Mouse (Mus musculus) midbrain, embryonic 12.5 days (tissue): ENCODE data around the gene Ccdc188. TPM values are rescaled to one million over a fixed set of nuclear protein-coding genes. Genes with fewer than 3 reads are reported as not detected.

Experiments
- ATAC-seq: fragments of 200-750 bp; cut with Nextera tagmentation; 2 replicates; pipeline ENCODE4 v1.8.0; 2017; ENCODE audit warnings: low read depth, moderate TSS enrichment, moderate library complexity; ENCODE audit not compliant: low FRiP score
- H3K27ac ChIP-seq: fragments of 300-500 bp; sonication (generic); replicated peaks from 2 replicates; pipeline ENCODE4 v1.5.1; 2016; ENCODE audit warnings: mild to moderate bottlenecking
- H3K27me3 ChIP-seq: fragments of 300-500 bp; sonication (generic); 2 replicates; pipeline ENCODE4 v1.6.1; 2016; ENCODE audit warnings: mild to moderate bottlenecking
- H3K36me3 ChIP-seq: fragments of 300-500 bp; sonication (generic); 2 replicates; pipeline ENCODE4 v1.6.1; 2016
- H3K4me1 ChIP-seq: fragments of 300-500 bp; sonication (generic); 2 replicates; pipeline ENCODE4 v1.6.1; 2016
- H3K4me2 ChIP-seq: fragments of 300-500 bp; sonication (generic); replicated peaks from 2 replicates; pipeline ENCODE4 v1.6.1; 2016; ENCODE audit warnings: mild to moderate bottlenecking, moderate library complexity
- H3K4me3 ChIP-seq: fragments of 300-500 bp; sonication (generic); 2 replicates; pipeline ENCODE4 v1.5.1; 2016; ENCODE audit warnings: mild to moderate bottlenecking
- H3K9ac ChIP-seq: fragments of 300-500 bp; sonication (generic); replicated peaks from 2 replicates; pipeline ENCODE4 v1.6.1; 2016; ENCODE audit warnings: mild to moderate bottlenecking, moderate library complexity
- H3K9me3 ChIP-seq: fragments of 300-500 bp; sonication (generic); 2 replicates; pipeline ENCODE4 v1.6.1; 2016; ENCODE audit warnings: mild to moderate bottlenecking
- WGBS: fragments of 180-500 bp; shearing (Covaris S2); methylation state at CpG from one replicate; pipeline ENCODE4 v1.1.7; 2016; 5-methylcytosine and 5-hydroxymethylcytosine counted together
- polyA plus RNA-seq: library from polyadenylated mRNA; unstranded; fragments of >200 nt; fragmentation: Nextera tagmentation; extraction: Ambion mirVana; gene quantifications from 2 replicates; pipeline ENCODE4 v1.2.1, GENCODE M21; 2016

Ccdc188 gene
- not detected in 2 replicates for polyA plus RNA-seq

- 87% methylated on average over 4 of the region's 4 CpGs for WGBS
- Histone ChIP-seq H3K4me3 (no peak within 1 kb of the TSS), H3K9me3 (no peaks in the 10 kb centered on the region), H3K36me3 (peaks cover 4% of the 10 kb centered on the region), H3K4me2 (no peak within 1 kb of the TSS), H3K27ac (no peak within 1 kb of the TSS), H3K9ac (no peak within 1 kb of the TSS), H3K4me1 (peaks cover 46% of the 10 kb centered on the region), H3K27me3 (no peaks in the 10 kb centered on the region)
- ATAC-seq: no peak
These were observed at the start of gene Ccdc188 for GRCm38 (mm10) chr16:18217579-18217978. Gene Ccdc188 (plus strand): TSS chr16:18217879.

GRCm38 (mm10) chr16:18169156-18169555 lies 48.5 kb upstream of the Ccdc188 start:
- no peak overlapping the region for H3K9ac ChIP-seq
- peaks cover 16% of the 10 kb centered on the region for H3K4me1 ChIP-seq
- ATAC-seq: no peak
- WGBS: 80% methylated on average over 5 of the region's 5 CpGs
- H3K36me3 ChIP-seq: no peaks in the 10 kb centered on the region
- H3K27me3 ChIP-seq: peaks cover 9% of the 10 kb centered on the region; the same call in 1 of the 2 replicates
- no peak overlapping the region for H3K4me2 ChIP-seq
- no peak overlapping the region for H3K27ac ChIP-seq
- no peaks in the 10 kb centered on the region for H3K9me3 ChIP-seq
- no peak overlapping the region for H3K4me3 ChIP-seq

- Histone ChIP-seq H3K4me2 (no peak overlapping the region), H3K27me3 (peaks cover 9% of the 10 kb centered on the region; the same call in 1 of the 2 replicates), H3K4me1 (peaks cover 10% of the 10 kb centered on the region), H3K9me3 (no peaks in the 10 kb centered on the region), H3K4me3 (no peak overlapping the region), H3K27ac (no peak overlapping the region), H3K36me3 (no peaks in the 10 kb centered on the region), H3K9ac (no peak overlapping the region)
- WGBS: 91% methylated on average over 3 of the region's 3 CpGs
- no peak for ATAC-seq
These were observed 47.9 kb upstream of the Ccdc188 start for GRCm38 (mm10) chr16:18169776-18170175.

- WGBS: 9% methylated on average over 7 of the region's 7 CpGs
- H3K9me3 ChIP-seq: no peaks in the 10 kb centered on the region
- ATAC-seq: peak; percentile 25; the same call in 1 of the 2 replicates
- H3K27me3 ChIP-seq: peaks cover 15% of the 10 kb centered on the region
- H3K27ac ChIP-seq: no peak overlapping the region
- H3K4me3 ChIP-seq: no peak overlapping the region
- no peak overlapping the region for H3K4me2 ChIP-seq
- H3K4me1 ChIP-seq: 0 out of 2 replicates have a peak, but pooled peaks cover 4% of the 10 kb centered on the region
- no peaks in the 10 kb centered on the region for H3K36me3 ChIP-seq
- no peak overlapping the region for H3K9ac ChIP-seq
These were observed 45.3 kb upstream of the Ccdc188 start for GRCm38 (mm10) chr16:18172266-18172855.

- H3K9me3 ChIP-seq: no peaks in the 10 kb centered on the region
These were observed 44.4 kb upstream of the Ccdc188 start for GRCm38 (mm10) chr16:18173231-18173630.

GRCm38 (mm10) chr16:18173788-18174187 lies 43.9 kb upstream of the Ccdc188 start:
- ATAC-seq: no peak
- no peaks in the 10 kb centered on the region for H3K9me3 ChIP-seq
- 0 out of 2 replicates have a peak, but pooled peaks cover 4% of the 10 kb centered on the region for H3K4me1 ChIP-seq
- no peak overlapping the region for H3K9ac ChIP-seq
- peaks cover 15% of the 10 kb centered on the region for H3K27me3 ChIP-seq
- no peaks in the 10 kb centered on the region for H3K36me3 ChIP-seq
- H3K27ac ChIP-seq: no peak overlapping the region
- H3K4me2 ChIP-seq: no peak overlapping the region
- no peak overlapping the region for H3K4me3 ChIP-seq
- WGBS: 55% methylated on average over 11 of the region's 11 CpGs

More at GRCm38 (mm10) chr16:18173231-18173630, 44.4 kb upstream of the Ccdc188 start:
- no peak overlapping the region for H3K4me3 ChIP-seq
- H3K9ac ChIP-seq: no peak overlapping the region
- no peak overlapping the region for H3K4me2 ChIP-seq
- H3K4me1 ChIP-seq: 0 out of 2 replicates have a peak, but pooled peaks cover 4% of the 10 kb centered on the region
- H3K36me3 ChIP-seq: no peaks in the 10 kb centered on the region
- ATAC-seq: no peak
- peaks cover 15% of the 10 kb centered on the region for H3K27me3 ChIP-seq
- no peak overlapping the region for H3K27ac ChIP-seq
- 82% methylated on average over 9 of the region's 9 CpGs for WGBS

GRCm38 (mm10) chr16:18175817-18176541 lies 41.7 kb upstream of the Ccdc188 start:
- Histone ChIP-seq H3K4me2 (no peak overlapping the region), H3K27ac (no peak overlapping the region), H3K4me1 (peaks cover 9% of the 10 kb centered on the region; the same call in 1 of the 2 replicates), H3K36me3 (no peaks in the 10 kb centered on the region), H3K9ac (no peak overlapping the region), H3K4me3 (no peak overlapping the region), H3K27me3 (peaks cover 16% of the 10 kb centered on the region), H3K9me3 (no peaks in the 10 kb centered on the region)
- WGBS: 58% methylated on average over 6 of the region's 6 CpGs
- ATAC-seq: no peak

GRCm38 (mm10) chr16:18176758-18177157 lies 40.9 kb upstream of the Ccdc188 start:
- H3K36me3 ChIP-seq: no peaks in the 10 kb centered on the region
- H3K4me1 ChIP-seq: peaks cover 9% of the 10 kb centered on the region; the same call in 1 of the 2 replicates

GRCm38 (mm10) chr16:18179591-18179990 lies 38.1 kb upstream of the Ccdc188 start:
- H3K9me3 ChIP-seq: no peaks in the 10 kb centered on the region
- H3K27me3 ChIP-seq: peaks cover 14% of the 10 kb centered on the region
- whole genome bisulfite sequencing: 3% methylated on average over 2 of the region's 2 CpGs
- H3K4me2 ChIP-seq: no peak overlapping the region
- H3K9ac ChIP-seq: no peak overlapping the region
- H3K27ac ChIP-seq: 0 out of 2 replicates have a peak overlapping the region, but pooled peaks have one; percentile 11
- peaks cover 5% of the 10 kb centered on the region; the same call in 1 of the 2 replicates for H3K4me1 ChIP-seq
- H3K36me3 ChIP-seq: no peaks in the 10 kb centered on the region
- no peak for ATAC-seq
- no peak overlapping the region for H3K4me3 ChIP-seq

More at GRCm38 (mm10) chr16:18176758-18177157, 40.9 kb upstream of the Ccdc188 start:
- Histone ChIP-seq H3K9me3 (no peaks in the 10 kb centered on the region), H3K4me2 (no peak overlapping the region), H3K27me3 (peaks cover 20% of the 10 kb centered on the region), H3K27ac (no peak overlapping the region), H3K4me3 (no peak overlapping the region), H3K9ac (no peak overlapping the region)
- no peak for ATAC-seq
- 87% methylated on average over 4 of the region's 4 CpGs for WGBS

GRCm38 (mm10) chr16:18181398-18181797 lies 36.3 kb upstream of the Ccdc188 start:
- Histone ChIP-seq H3K27ac (no peak overlapping the region), H3K36me3 (no peaks in the 10 kb centered on the region), H3K27me3 (peaks cover 8% of the 10 kb centered on the region; the same call in 1 of the 2 replicates), H3K9ac (no peak overlapping the region), H3K4me3 (no peak overlapping the region), H3K4me1 (peaks cover 5% of the 10 kb centered on the region; the same call in 1 of the 2 replicates), H3K4me2 (no peak overlapping the region), H3K9me3 (no peaks in the 10 kb centered on the region)
- ATAC-seq: no peak
- WGBS: 62% methylated on average over 10 of the region's 10 CpGs

- WGBS: 81% methylated on average over 8 of the region's 8 CpGs
- no peak for ATAC-seq
- Histone ChIP-seq H3K27me3 (0 out of 2 replicates have a peak, but pooled peaks cover 8% of the 10 kb centered on the region), H3K27ac (no peak overlapping the region), H3K4me2 (no peak overlapping the region), H3K36me3 (no peaks in the 10 kb centered on the region), H3K9ac (no peak overlapping the region), H3K9me3 (no peaks in the 10 kb centered on the region), H3K4me1 (peaks cover 5% of the 10 kb centered on the region; the same call in 1 of the 2 replicates), H3K4me3 (no peak overlapping the region)
These were observed 34.9 kb upstream of the Ccdc188 start for GRCm38 (mm10) chr16:18182766-18183165.
